Mouse (Mus musculus): ENCODE results near the gene Crisp2. TPM values are rescaled to one million over a fixed set of nuclear protein-coding genes. Genes with fewer than 3 reads are reported as not detected.

Crisp2 gene
- polyA plus RNA-seq (2012; rRNA removed; ENCODE audit: low replicate concordance): not detected in 2 replicates

DNA sequence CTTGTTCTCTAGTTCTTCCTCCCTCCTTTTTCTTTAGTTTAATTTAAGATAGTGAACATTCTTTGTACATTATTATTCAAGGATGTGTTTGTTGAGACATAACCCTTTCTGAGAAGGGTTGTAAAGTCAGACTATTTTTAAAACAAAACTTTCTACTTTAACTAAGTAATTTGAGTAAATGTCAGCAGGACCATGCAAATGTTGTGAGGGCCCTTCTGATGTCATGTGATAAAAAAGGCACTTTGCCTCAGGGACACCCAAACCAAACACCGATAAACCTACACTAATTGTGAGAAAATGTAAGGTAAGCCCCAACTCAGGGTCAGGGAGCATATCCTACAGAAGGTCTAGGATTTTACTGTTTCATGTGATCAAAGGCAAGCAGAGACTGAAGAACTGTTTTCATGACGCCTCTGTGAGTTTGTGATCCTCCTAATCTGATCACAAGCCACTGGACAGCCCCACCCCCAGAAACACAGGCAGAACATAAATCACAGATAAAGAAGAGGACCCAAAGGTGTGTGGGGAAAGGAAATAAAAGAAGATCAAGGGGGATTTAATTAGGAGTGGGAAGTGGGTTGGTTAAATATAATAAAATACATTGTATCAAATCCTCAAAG lies at the start of gene Crisp2:
Gene Crisp2 (minus strand): TSS at position 51 of the 620 bp plus-strand sequence.

DNA sequence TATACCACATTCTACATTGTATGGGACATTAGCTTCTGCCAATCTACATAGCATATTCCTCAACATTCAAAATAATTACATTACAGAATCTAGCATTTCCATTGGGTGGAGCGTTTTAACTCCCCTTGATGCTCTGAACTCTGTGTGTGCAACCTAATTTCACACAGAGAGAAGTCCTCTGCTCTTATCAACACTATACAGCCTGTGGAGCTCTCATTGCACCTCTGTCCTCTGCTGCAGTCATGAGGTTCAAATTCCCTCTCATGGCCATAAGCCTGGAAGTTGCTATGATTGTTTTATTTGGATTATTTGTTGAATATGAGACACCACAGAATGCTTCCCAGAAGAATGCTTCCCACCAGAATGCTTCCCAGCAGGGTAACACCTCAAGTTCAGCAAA lies 4.1 kb upstream of the Crisp2 start, which contains the start of gene Rhag:
Gene Rhag (plus strand): TSS at position 193 of the 400 bp plus-strand sequence.

DNA sequence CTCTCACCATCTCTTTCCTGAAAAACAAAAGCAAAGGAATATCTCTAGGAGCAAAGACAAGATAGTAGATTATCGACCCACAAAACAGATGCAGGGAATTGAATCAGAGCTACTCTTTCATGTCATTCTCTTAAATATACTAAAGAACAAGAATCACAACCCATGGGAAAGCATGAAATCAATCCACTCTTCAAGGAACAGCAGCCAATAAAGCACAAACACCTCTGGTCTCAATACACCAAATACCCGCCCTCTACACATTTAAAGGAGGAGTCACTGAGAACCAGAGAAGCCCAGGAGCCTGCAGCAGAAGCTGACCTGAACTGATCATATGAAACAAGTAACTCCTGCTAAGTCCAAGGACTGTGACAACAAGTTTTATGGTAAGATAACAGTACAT lies 80.0 kb downstream of the Crisp2 start, which contains the start of gene Esp1:
Gene Esp1 (plus strand): TSS at position 301 of the 400 bp plus-strand sequence.

Other genes with a start within 250 kb of the Crisp2 start
- gene Esp6, start 245.5 kb downstream of the Crisp2 start, polyA plus RNA-seq (2012; rRNA removed; ENCODE audit: low replicate concordance): not detected in 2 replicates
- not detected in 2 replicates for gene Esp4, start 208.4 kb downstream of the Crisp2 start, polyA plus RNA-seq (2012; rRNA removed; ENCODE audit: low replicate concordance)
- gene Esp3, start 174.9 kb downstream of the Crisp2 start, polyA plus RNA-seq (2012; rRNA removed; ENCODE audit: low replicate concordance): not detected in 2 replicates
- not detected in 2 replicates for gene Esp1, start 79.9 kb downstream of the Crisp2 start, polyA plus RNA-seq (2012; rRNA removed; ENCODE audit: low replicate concordance)
- gene Rhag, start 4.1 kb upstream of the Crisp2 start, polyA plus RNA-seq (2012; rRNA removed; ENCODE audit: low replicate concordance): not detected in 2 replicates
- gene 9130008F23Rik, start 73.6 kb upstream of the Crisp2 start, polyA plus RNA-seq (2012; rRNA removed; ENCODE audit: low replicate concordance): 6.2 and 10.4 TPM in 2 replicates
- not detected in 2 replicates for gene Glyatl3, start 107.3 kb upstream of the Crisp2 start, polyA plus RNA-seq (2012; rRNA removed; ENCODE audit: low replicate concordance)
- gene Mut, start 127.7 kb upstream of the Crisp2 start, polyA plus RNA-seq (2012; rRNA removed; ENCODE audit: low replicate concordance): 1.9 and 2.8 TPM in 2 replicates
- gene Cenpq, start 128.0 kb upstream of the Crisp2 start, polyA plus RNA-seq (2012; rRNA removed; ENCODE audit: low replicate concordance): 0.14 and 0.40 TPM in 2 replicates

Data from duodenum, adult 2 months (tissue).